8 mouse cellular contexts compared by ENCODE assay signal in genomic region chr8:84774473-84774911, GRCm38 (mm10). TPM values are rescaled to one million over a fixed set of nuclear protein-coding genes. Genes with fewer than 3 reads are reported as not detected.
DNase-seq lines count a peak whose midpoint lies in the region; ATAC-seq and TF ChIP-seq lines count a peak whose summit lies in the region.

No protein-coding gene starts in this region.

- peaks cover 20% of the 10 kb centered on the region for H3K4me1 ChIP-seq in kidney, adult 2 months (ENCODE audit: control insufficient read depth, insufficient read depth, low read length)
- H3K4me1 ChIP-seq in MEL (ENCODE audit: control insufficient read depth in 1 of 2, insufficient read depth in 2 of 2, low read length in 2 of 2), result no peaks in the 10 kb centered on the region
- peaks cover 81% of the 10 kb centered on the region for H3K4me1 ChIP-seq in forebrain, embryonic 10.5 days
- peaks cover 72% of the 10 kb centered on the region for H3K4me1 ChIP-seq in lung, embryonic 16.5 days (replicated peaks; ENCODE audit: control insufficient read depth, insufficient read depth, low read length)
- H3K4me1 ChIP-seq in stomach, embryonic 14.5 days (ENCODE audit: control insufficient read depth, insufficient read depth, low read length), result peaks cover 31% of the 10 kb centered on the region

- no peak for TF ChIP-seq EP300 in MEL (IDR thresholded peaks at IDR 0.05; ENCODE audit: low read depth in 1 of 2, low read length in 2 of 2)

- no peaks in the 10 kb centered on the region for H3K79me2 ChIP-seq in MEL (ENCODE audit: control insufficient read depth, insufficient read depth, low read length, poor library complexity)

- H3K27me3 ChIP-seq in kidney, adult 2 months (replicated peaks; ENCODE audit: control insufficient read depth, insufficient read depth, low read length), result no peaks in the 10 kb centered on the region
- H3K27me3 ChIP-seq in MEL (ENCODE audit: control insufficient read depth in 1 of 2, insufficient read depth in 2 of 2, low read length in 2 of 2), result no peaks in the 10 kb centered on the region
- H3K27me3 ChIP-seq in forebrain, embryonic 10.5 days (ENCODE audit: poor library complexity, severe bottlenecking), result peaks cover 100% of the 10 kb centered on the region
- H3K27me3 ChIP-seq in lung, embryonic 16.5 days (ENCODE audit: control insufficient read depth, insufficient read depth, low read depth, low read length), result peaks cover 2% of the 10 kb centered on the region; the same call in 1 of the 2 replicates
- peaks cover 37% of the 10 kb centered on the region for H3K27me3 ChIP-seq in stomach, embryonic 14.5 days (ENCODE audit: control insufficient read depth, insufficient read depth, low read length)

- H3K9me3 ChIP-seq in MEL (replicated peaks; ENCODE audit: insufficient read depth, low read length), result no peaks in the 10 kb centered on the region
- H3K9me3 ChIP-seq in forebrain, embryonic 10.5 days, result no peaks in the 10 kb centered on the region
- H3K9me3 ChIP-seq in lung, embryonic 16.5 days (ENCODE audit: control insufficient read depth, low read length), result no peaks in the 10 kb centered on the region
- no peaks in the 10 kb centered on the region for H3K9me3 ChIP-seq in stomach, embryonic 14.5 days (ENCODE audit: control insufficient read depth, low read depth, low read length)

- no peaks in the 10 kb centered on the region; the same call in 1 of the 2 replicates for H3K36me3 ChIP-seq in kidney, adult 2 months (ENCODE audit: control insufficient read depth, insufficient read depth, low read length)
- peaks cover 0 to 3% of the 10 kb centered on the region in 2 experiments; a peak in 1 of 4 replicates for H3K36me3 ChIP-seq in MEL (ENCODE audit: control insufficient read depth in 1 of 2, insufficient read depth in 2 of 2, low read length in 2 of 2)
- H3K36me3 ChIP-seq in forebrain, embryonic 10.5 days (replicated peaks), result no peaks in the 10 kb centered on the region
- H3K36me3 ChIP-seq in lung, embryonic 16.5 days (ENCODE audit: control insufficient read depth, insufficient read depth, low read length), result peaks cover under 1% of the 10 kb centered on the region; the same call in 1 of the 2 replicates
- no peaks in the 10 kb centered on the region for H3K36me3 ChIP-seq in stomach, embryonic 14.5 days (ENCODE audit: control insufficient read depth, insufficient read depth, low read length)

- no peak overlapping the region for H3K4me3 ChIP-seq in kidney, adult 2 months (ENCODE audit: insufficient read depth, low read depth, low read length)
- H3K4me3 ChIP-seq in MEL (ENCODE audit: control insufficient read depth in 1 of 2, insufficient read depth in 1 of 2, low read depth in 2 of 2, low read length in 2 of 2), result no peak overlapping the region
- H3K4me3 ChIP-seq in forebrain, embryonic 10.5 days, result peak overlapping the region; percentile 42; the same call in 1 of the 2 replicates
- peak overlapping the region; percentile 32 for H3K4me3 ChIP-seq in lung, embryonic 16.5 days (ENCODE audit: low read length)
- peak overlapping the region; percentile 18; the same call in 1 of the 2 replicates for H3K4me3 ChIP-seq in stomach, embryonic 14.5 days (ENCODE audit: low read depth, low read length)

- peak; percentile 24 for DNase-seq in kidney, adult 2 months
- no peak for DNase-seq in kidney, adult 9 months
- DNase-seq in MEL (ENCODE audit: low read depth, low spot score), result no peak
- no peak for DNase-seq in forebrain, embryonic 10.5 days (ENCODE audit: extremely low spot score, low spot score)
- DNase-seq in heart, postnatal 25 days (ENCODE audit: low spot score), result peak; percentile 68
- no peak for DNase-seq in embryo, embryonic 10 days (ENCODE audit: low spot score)

- no peak for TF ChIP-seq RAD21 in MEL (IDR thresholded peaks at IDR 0.05; ENCODE audit: low read depth, low read length)

- no peak for TF ChIP-seq CTCF in kidney, adult 2 months (conservative IDR thresholded peaks at IDR 0.05; ENCODE audit: insufficient read depth, insufficient read length, low read depth, low read length)
- no peak for TF ChIP-seq CTCF in MEL (IDR thresholded peaks at IDR 0.05 in 2 of 3, conservative IDR thresholded peaks at IDR 0.05 in 1 of 3; ENCODE audit: control insufficient read depth in 1 of 3, insufficient read depth in 1 of 3, low read depth in 2 of 3, low read length in 3 of 3, poor library complexity in 1 of 3, severe bottlenecking in 1 of 3)

- intact Hi-C loops in heart, postnatal 25 days (cut with DNase I), result no loop called here

- ATAC-seq in lung, embryonic 16.5 days (ENCODE audit: low read depth), result peak; percentile 70
- ATAC-seq in stomach, embryonic 14.5 days (ENCODE audit: insufficient number of reproducible peaks, insufficient read depth, low FRiP score, low read depth), result peak; percentile 48; the same call in 1 of the 2 replicates

- H3K9ac ChIP-seq in MEL (ENCODE audit: control insufficient read depth, low read depth, low read length, poor library complexity, severe bottlenecking), result no peak overlapping the region
- H3K9ac ChIP-seq in lung, embryonic 16.5 days (ENCODE audit: low read length), result peak overlapping the region; percentile 60
- no peak overlapping the region for H3K9ac ChIP-seq in stomach, embryonic 14.5 days (replicated peaks; ENCODE audit: low read depth, low read length)

- no peak for TF ChIP-seq POLR2A in kidney, adult 2 months (IDR thresholded peaks at IDR 0.05; ENCODE audit: low read depth, low read length)
- TF ChIP-seq POLR2A in MEL (IDR thresholded peaks at IDR 0.05; ENCODE audit: control insufficient read depth in 1 of 2, insufficient read depth in 1 of 2, low read depth in 1 of 2, low read length in 2 of 2, poor library complexity in 1 of 2), result no peak

- WGBS in kidney, adult 2 months, result 28% methylated on average over 10 of the region's 10 CpGs
- under 1% methylated on average over 10 of the region's 10 CpGs for WGBS in forebrain, embryonic 10.5 days
- WGBS in lung, embryonic 16.5 days, result 10% methylated on average over 10 of the region's 10 CpGs
- WGBS in stomach, embryonic 14.5 days, result 12% methylated on average over 10 of the region's 10 CpGs

- H3K4me2 ChIP-seq in lung, embryonic 16.5 days (ENCODE audit: low read depth, low read length), result peak overlapping the region; percentile 62
- H3K4me2 ChIP-seq in stomach, embryonic 14.5 days (replicated peaks; ENCODE audit: low read depth, low read length), result peak overlapping the region; percentile 34

- no peak overlapping the region for H3K27ac ChIP-seq in kidney, adult 2 months (ENCODE audit: insufficient read depth, low read depth, low read length)
- H3K27ac ChIP-seq in MEL (ENCODE audit: control insufficient read depth, low read depth, low read length), result no peak overlapping the region
- peak overlapping the region; percentile 74; the same call in 1 of the 2 replicates for H3K27ac ChIP-seq in forebrain, embryonic 10.5 days
- H3K27ac ChIP-seq in lung, embryonic 16.5 days (ENCODE audit: low read length), result peak overlapping the region; percentile 95
- peak overlapping the region; percentile 89 for H3K27ac ChIP-seq in stomach, embryonic 14.5 days (ENCODE audit: low read length)

TF ChIP-seq in MEL, 35 proteins besides CTCF, POLR2A, EP300 and RAD21 (continues in another document):
- TF ChIP-seq MXI1 (IDR thresholded peaks at IDR 0.05; ENCODE audit: low read depth, low read length) (no peak), ZNF384 (IDR thresholded peaks at IDR 0.05; ENCODE audit: low read depth, low read length) (0 out of 2 replicates have a peak, but pooled peaks have one; percentile 7), USF1 (IDR thresholded peaks at IDR 0.05; ENCODE audit: low read depth, low read length) (no peak)

RNA-seq across cellular contexts. Expression of gene Nfix, which starts 25.7 kb away (rescaled TPM):
- 17.7 and 22.1 TPM in 2 replicates for polyA plus RNA-seq in kidney, adult 2 months (2012; rRNA removed)
- 11.3 and 14.4 TPM in 2 replicates for total RNA-seq in MEL (2012; rRNA removed)
- 10 to 100 TPM in 1 of 2 experiments, not detected in 1; 29.1 TPM for polyA plus RNA-seq in MEL (2012; ENCODE audit: insufficient read depth in 1 of 2, insufficient read length in 2 of 2, low read depth in 1 of 2, low replicate concordance in 2 of 2, missing spikeins in 1 of 2)
- polyA plus RNA-seq in forebrain, embryonic 10.5 days (2016; fragmentation: Nextera tagmentation; extraction: Ambion mirVana), result 0.46 and 1.8 TPM in 2 replicates
- 100 to 1,000 TPM; 287 to 311 TPM for total RNA-seq in heart, postnatal 25 days (2021)
- polyA plus RNA-seq in lung, embryonic 16.5 days (2015; fragmentation: Nextera tagmentation; extraction: Ambion mirVana), result 43.9 and 44.6 TPM in 2 replicates
- polyA plus RNA-seq in stomach, embryonic 14.5 days (2014; fragmentation: Nextera tagmentation; extraction: Ambion mirVana), result 37.8 and 40.5 TPM in 2 replicates

RNA-seq across cellular contexts. Expression of gene Dand5, which starts 48.1 kb away (rescaled TPM):
- 4.4 and 4.5 TPM in 2 replicates for polyA plus RNA-seq in kidney, adult 2 months (2012; rRNA removed)
- total RNA-seq in MEL (2012; rRNA removed), result 1.4 and 1.7 TPM in 2 replicates
- polyA plus RNA-seq in MEL (2012; ENCODE audit: insufficient read depth in 1 of 2, insufficient read length in 2 of 2, low read depth in 1 of 2, low replicate concordance in 2 of 2, missing spikeins in 1 of 2), result 1 to 10 TPM in 1 of 2 experiments, not detected in 1; 2.2 TPM
- polyA plus RNA-seq in forebrain, embryonic 10.5 days (2016; fragmentation: Nextera tagmentation; extraction: Ambion mirVana), result 2.9 and 3.5 TPM in 2 replicates
- 10 to 100 TPM in 1 of 2 experiments, 1 to 10 TPM in 1; 9.6 to 10.3 TPM for total RNA-seq in heart, postnatal 25 days (2021)
- 6.3 and 6.5 TPM in 2 replicates for polyA plus RNA-seq in lung, embryonic 16.5 days (2015; fragmentation: Nextera tagmentation; extraction: Ambion mirVana)
- 7.1 and 7.6 TPM in 2 replicates for polyA plus RNA-seq in stomach, embryonic 14.5 days (2014; fragmentation: Nextera tagmentation; extraction: Ambion mirVana)

RNA-seq across cellular contexts. Expression of gene G430095P16Rik, which starts 51.7 kb away (rescaled TPM):
- polyA plus RNA-seq in kidney, adult 2 months (2012; rRNA removed), result 0.65 and 0.81 TPM in 2 replicates
- total RNA-seq in MEL (2012; rRNA removed), result 5.6 and 7.9 TPM in 2 replicates
- 10 to 100 TPM in 1 of 2 experiments, not detected in 1; 17.1 TPM for polyA plus RNA-seq in MEL (2012; ENCODE audit: insufficient read depth in 1 of 2, insufficient read length in 2 of 2, low read depth in 1 of 2, low replicate concordance in 2 of 2, missing spikeins in 1 of 2)
- polyA plus RNA-seq in forebrain, embryonic 10.5 days (2016; fragmentation: Nextera tagmentation; extraction: Ambion mirVana), result 1.3 and 2.1 TPM in 2 replicates
- total RNA-seq in heart, postnatal 25 days (2021), result under 1 TPM in 1 of 2 experiments, not detected in 1; 0.39 TPM
- polyA plus RNA-seq in lung, embryonic 16.5 days (2015; fragmentation: Nextera tagmentation; extraction: Ambion mirVana), result 3.1 and 3.7 TPM in 2 replicates
- polyA plus RNA-seq in stomach, embryonic 14.5 days (2014; fragmentation: Nextera tagmentation; extraction: Ambion mirVana), result 2.8 and 5.0 TPM in 2 replicates

RNA-seq across cellular contexts. Expression of gene Gadd45gip1, which starts 56.8 kb away (rescaled TPM):
- 24.2 and 41.0 TPM in 2 replicates for polyA plus RNA-seq in kidney, adult 2 months (2012; rRNA removed)
- total RNA-seq in MEL (2012; rRNA removed), result 47.5 and 51.8 TPM in 2 replicates
- polyA plus RNA-seq in MEL (2012; ENCODE audit: insufficient read depth in 1 of 2, insufficient read length in 2 of 2, low read depth in 1 of 2, low replicate concordance in 2 of 2, missing spikeins in 1 of 2), result 10 to 100 TPM in 1 of 2 experiments, not detected in 1; 62.9 TPM
- polyA plus RNA-seq in forebrain, embryonic 10.5 days (2016; fragmentation: Nextera tagmentation; extraction: Ambion mirVana), result 49.1 and 49.6 TPM in 2 replicates
- total RNA-seq in heart, postnatal 25 days (2021), result 10 to 100 TPM; 28.9 to 30.0 TPM
- 38.6 and 43.0 TPM in 2 replicates for polyA plus RNA-seq in lung, embryonic 16.5 days (2015; fragmentation: Nextera tagmentation; extraction: Ambion mirVana)
- polyA plus RNA-seq in stomach, embryonic 14.5 days (2014; fragmentation: Nextera tagmentation; extraction: Ambion mirVana), result 49.5 and 50.5 TPM in 2 replicates

Comparison
In these comparisons a context has a peak if more than half of its experiments do, and no peak if none do; other contexts are left out.
1. DNase-seq: peak in kidney, adult 2 months (single experiment) and heart, postnatal 25 days (single experiment); none in kidney, adult 9 months (single experiment), MEL (single experiment), forebrain, embryonic 10.5 days (single experiment) and embryo, embryonic 10 days (single experiment).
2. H3K27ac ChIP-seq: peak in forebrain, embryonic 10.5 days (single experiment), lung, embryonic 16.5 days (single experiment) and stomach, embryonic 14.5 days (single experiment); none in kidney, adult 2 months (single experiment) and MEL (single experiment).
3. H3K4me3 ChIP-seq: peak in forebrain, embryonic 10.5 days (single experiment), lung, embryonic 16.5 days (single experiment) and stomach, embryonic 14.5 days (single experiment); none in kidney, adult 2 months (single experiment) and MEL (0 of 2).